Mouse (Mus musculus): Measurements from ENCODE around the gene Arl2.

DNA sequence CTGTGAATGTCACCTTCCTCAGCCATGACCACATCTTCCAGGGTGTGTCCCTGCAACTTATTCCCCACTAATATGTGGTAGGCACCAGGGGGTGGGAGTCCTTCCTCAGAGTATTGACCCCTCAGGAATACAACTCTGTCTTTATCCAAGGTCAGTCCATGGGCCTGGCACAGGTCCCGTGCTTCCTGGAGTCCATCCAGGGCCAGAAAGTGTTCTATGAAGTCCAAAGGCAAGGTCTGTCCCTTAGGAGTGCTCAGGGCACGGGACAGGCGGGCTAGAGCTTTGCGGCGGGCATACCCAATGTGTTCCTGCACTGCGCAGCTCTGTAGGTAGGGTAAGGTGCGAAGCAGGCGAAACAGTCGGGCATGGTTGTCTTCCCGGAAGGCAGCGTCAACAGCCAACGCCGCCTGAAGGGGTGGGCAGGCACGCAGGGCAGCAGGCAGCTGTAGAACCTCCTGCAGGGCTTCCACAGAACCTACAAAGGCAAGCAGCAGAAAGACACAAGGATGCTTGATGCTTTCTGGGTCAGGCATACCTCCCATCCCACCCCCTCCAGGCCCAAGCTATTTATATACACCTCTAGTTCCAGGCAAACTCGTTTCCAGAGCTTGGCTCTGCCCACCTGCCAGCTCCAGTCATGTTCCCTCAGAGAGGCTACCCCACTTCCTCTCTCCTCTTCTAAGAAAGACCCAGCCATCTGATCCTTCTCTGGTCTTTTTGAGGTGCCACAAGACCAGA is 25.1 kb downstream of the Arl2 start:
- no peak for TF ChIP-seq EP300 (IDR thresholded peaks at IDR 0.05; ENCODE audit: insufficient read depth, low read depth, low read length)
- no peak for TF ChIP-seq POLR2A (IDR thresholded peaks at IDR 0.05; ENCODE audit: insufficient read depth, low read length)
- TF ChIP-seq CTCF (IDR thresholded peaks at IDR 0.05; ENCODE audit: low read depth, low read length), result no peak

All from ES-Bruce4 (cell line).